Mouse (Mus musculus) heart, adult 2 months (tissue): ENCODE data around the gene Tle2.

Experiments used
- CTCF ChIP-seq: fragments of 200-600 bp; IDR thresholded peaks from 2 replicates; pipeline ENCODE4 v1.8.1; 2022; ENCODE audit warnings: antibody characterized with exemption, mild to moderate bottlenecking, moderate library complexity
- EP300 ChIP-seq: fragments of 200-500 bp; IDR thresholded peaks from 2 replicates; pipeline ENCODE4 v1.6.1; 2011; ENCODE audit warnings: low read depth, low read length, control low read depth; ENCODE audit not compliant: insufficient read depth
- POLR2A ChIP-seq: fragments of 200-500 bp; IDR thresholded peaks from 2 replicates; pipeline ENCODE4 v1.6.1; 2011; ENCODE audit warnings: mild to moderate bottlenecking, low read depth, low read length, control low read depth; ENCODE audit not compliant: insufficient read depth

DNA sequence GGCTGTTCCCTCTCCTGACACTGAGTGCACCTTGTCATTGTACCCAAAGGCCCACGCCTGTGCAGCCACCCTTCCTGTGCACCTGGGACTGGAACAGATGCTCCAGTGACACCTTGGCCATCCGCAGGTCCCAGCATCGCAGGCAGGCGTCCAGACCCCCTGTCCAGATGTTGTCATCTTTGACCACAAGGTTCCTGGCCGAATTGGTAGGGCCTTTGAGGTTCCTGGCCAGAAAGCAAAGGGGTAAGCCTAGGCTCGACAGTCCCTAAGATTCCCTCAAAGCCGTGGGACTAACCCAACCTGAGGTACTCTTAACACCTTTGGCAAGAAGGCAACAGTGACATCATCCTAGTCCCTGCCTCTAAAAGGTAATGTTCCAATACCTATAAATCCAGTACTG lies 18.3 kb downstream of the Tle2 start:
- TF ChIP-seq POLR2A (no peak), EP300 (no peak), CTCF (no peak)
